Mouse (Mus musculus) stomach, embryonic 16.5 days (tissue): Measurements from ENCODE around the gene Lbhd2. TPM values are rescaled to one million over a fixed set of nuclear protein-coding genes. Genes with fewer than 3 reads are reported as not detected.

ENCODE experiments used
- ATAC-seq: fragments of 200-750 bp; cut with Nextera tagmentation; 2 replicates; pipeline ENCODE4 v1.8.0; 2017; ENCODE audit warnings: moderate number of reproducible peaks, moderate TSS enrichment; ENCODE audit not compliant: insufficient read depth, low FRiP score
- H3K27ac ChIP-seq: fragments of 300-500 bp; sonication (generic); 2 replicates; pipeline ENCODE4 v1.5.1; 2014; ENCODE audit warnings: low read length
- H3K27me3 ChIP-seq: fragments of 300-500 bp; sonication (generic); 2 replicates; pipeline ENCODE4 v1.6.1; 2014; ENCODE audit warnings: low read length, control low read depth, mixed read lengths; ENCODE audit not compliant: control insufficient read depth, insufficient read depth
- H3K36me3 ChIP-seq: fragments of 300-500 bp; sonication (generic); 2 replicates; pipeline ENCODE4 v1.6.1; 2014; ENCODE audit warnings: low read length; ENCODE audit not compliant: control insufficient read depth, insufficient read depth
- H3K4me1 ChIP-seq: fragments of 300-500 bp; sonication (generic); 2 replicates; pipeline ENCODE4 v1.6.1; 2014; ENCODE audit warnings: low read length, control low read depth, mixed read lengths; ENCODE audit not compliant: control insufficient read depth, insufficient read depth
- H3K4me2 ChIP-seq: fragments of 300-500 bp; sonication (generic); 2 replicates; pipeline ENCODE4 v1.6.1; 2014; ENCODE audit warnings: low read depth, low read length, mixed read lengths
- H3K4me3 ChIP-seq: fragments of 300-500 bp; sonication (generic); replicated peaks from 2 replicates; pipeline ENCODE4 v1.5.1; 2014; ENCODE audit warnings: mild to moderate bottlenecking, low read length
- H3K9ac ChIP-seq: fragments of 300-500 bp; sonication (generic); 2 replicates; pipeline ENCODE4 v1.6.1; 2014; ENCODE audit warnings: low read length
- H3K9me3 ChIP-seq: fragments of 300-500 bp; sonication (generic); replicated peaks from 2 replicates; pipeline ENCODE4 v1.6.1; 2016; ENCODE audit warnings: low read length, control low read depth; ENCODE audit not compliant: control insufficient read depth
- WGBS: fragments of 180-500 bp; shearing (Covaris S2); extraction: QIAGEN DNeasy Blood & Tissue Kit; methylation state at CpG from one replicate; pipeline ENCODE4 v1.1.7; 2014; 5-methylcytosine and 5-hydroxymethylcytosine counted together
- polyA plus RNA-seq: library from polyadenylated mRNA; unstranded; fragments of >200 nt; fragmentation: Nextera tagmentation; extraction: Ambion mirVana; gene quantifications from 2 replicates; pipeline ENCODE4 v1.2.1, GENCODE M21; 2015

Gene Lbhd2
- polyA plus RNA-seq, 1 experiment from 2014 or later, result 1.4 TPM

- no peak overlapping the region for H3K9ac ChIP-seq
- no peak overlapping the region for H3K4me2 ChIP-seq
- no peaks in the 10 kb centered on the region for H3K9me3 ChIP-seq
- peaks cover 41% of the 10 kb centered on the region for H3K4me1 ChIP-seq
- no peaks in the 10 kb centered on the region for H3K36me3 ChIP-seq
- H3K27me3 ChIP-seq, result peaks cover 21% of the 10 kb centered on the region
- peak overlapping the region; percentile 86 for H3K27ac ChIP-seq
- 70% methylated on average over 4 of the region's 5 CpGs for WGBS
- H3K4me3 ChIP-seq, result no peak overlapping the region
- no peak for ATAC-seq
Observed at GRCm38 (mm10) chr12:111432751-111433331, 26.2 kb downstream of the Lbhd2 start.

- Histone ChIP-seq H3K4me2 (no peak overlapping the region), H3K4me1 (peaks cover 27% of the 10 kb centered on the region), H3K4me3 (no peak overlapping the region), H3K27me3 (peaks cover 12% of the 10 kb centered on the region; the same call in 1 of the 2 replicates), H3K36me3 (no peaks in the 10 kb centered on the region), H3K27ac (peak overlapping the region; percentile 46; the same call in 1 of the 2 replicates), H3K9me3 (no peaks in the 10 kb centered on the region), H3K9ac (0 out of 2 replicates have a peak overlapping the region, but pooled peaks have one; percentile 39)
- WGBS, result 33% methylated on average over 6 of the region's 7 CpGs
- ATAC-seq, result no peak
Observed at GRCm38 (mm10) chr12:111434164-111434744, 27.6 kb downstream of the Lbhd2 start.

GRCm38 (mm10) chr12:111434745-111435327 lies 28.2 kb downstream of the Lbhd2 start:
- Histone ChIP-seq H3K4me3 (no peak overlapping the region), H3K27ac (no peak overlapping the region; the same call in 1 of the 2 replicates), H3K36me3 (no peaks in the 10 kb centered on the region), H3K4me2 (no peak overlapping the region), H3K4me1 (peaks cover 23% of the 10 kb centered on the region), H3K9ac (0 out of 2 replicates have a peak overlapping the region, but pooled peaks have one; percentile 39), H3K27me3 (peaks cover 9% of the 10 kb centered on the region; the same call in 1 of the 2 replicates), H3K9me3 (no peaks in the 10 kb centered on the region)
- ATAC-seq, result 0 out of 2 replicates have a peak, but pooled peaks have one; percentile 27
- 16% methylated on average over 8 of the region's 8 CpGs for WGBS

- WGBS, result 85% methylated on average over 3 of the region's 3 CpGs
- Histone ChIP-seq H3K4me3 (no peak overlapping the region), H3K9ac (no peak overlapping the region), H3K4me1 (peaks cover 13% of the 10 kb centered on the region), H3K4me2 (no peak overlapping the region), H3K9me3 (0 out of 2 replicates have a peak, but pooled peaks cover 3% of the 10 kb centered on the region), H3K36me3 (no peaks in the 10 kb centered on the region), H3K27me3 (peaks cover 3% of the 10 kb centered on the region; the same call in 1 of the 2 replicates), H3K27ac (0 out of 2 replicates have a peak overlapping the region, but pooled peaks have one; percentile 38)
- no peak for ATAC-seq
Observed at GRCm38 (mm10) chr12:111436170-111436569, 29.6 kb downstream of the Lbhd2 start.

GRCm38 (mm10) chr12:111436640-111437039 lies 30.0 kb downstream of the Lbhd2 start:
- no peak for ATAC-seq
- WGBS, result 60% methylated on average over 8 of the region's 8 CpGs
- 0 out of 2 replicates have a peak, but pooled peaks cover 3% of the 10 kb centered on the region for H3K9me3 ChIP-seq
- no peak overlapping the region for H3K4me3 ChIP-seq
- H3K4me2 ChIP-seq, result no peak overlapping the region
- H3K27me3 ChIP-seq, result peaks cover 7% of the 10 kb centered on the region
- H3K4me1 ChIP-seq, result peaks cover 13% of the 10 kb centered on the region
- no peak overlapping the region for H3K9ac ChIP-seq
- H3K36me3 ChIP-seq, result no peaks in the 10 kb centered on the region
- H3K27ac ChIP-seq, result peak overlapping the region; percentile 38; the same call in 1 of the 2 replicates

- H3K27ac ChIP-seq, result no peak overlapping the region; the same call in 1 of the 2 replicates
Observed at GRCm38 (mm10) chr12:111437222-111437900, 30.8 kb downstream of the Lbhd2 start.

GRCm38 (mm10) chr12:111438850-111439249 lies 32.2 kb downstream of the Lbhd2 start:
- peaks cover 25% of the 10 kb centered on the region for H3K4me1 ChIP-seq
- H3K9ac ChIP-seq, result no peak overlapping the region
- 0 out of 2 replicates have a peak, but pooled peaks cover 3% of the 10 kb centered on the region for H3K9me3 ChIP-seq
- H3K4me2 ChIP-seq, result no peak overlapping the region
- H3K36me3 ChIP-seq, result no peaks in the 10 kb centered on the region
- no peak overlapping the region for H3K4me3 ChIP-seq
- no peak overlapping the region for H3K27ac ChIP-seq
- no peak for ATAC-seq
- peaks cover 26% of the 10 kb centered on the region for H3K27me3 ChIP-seq
- WGBS, result 74% methylated on average over 6 of the region's 6 CpGs

More at GRCm38 (mm10) chr12:111437222-111437900, 30.8 kb downstream of the Lbhd2 start:
- Histone ChIP-seq H3K9me3 (0 out of 2 replicates have a peak, but pooled peaks cover 3% of the 10 kb centered on the region), H3K9ac (no peak overlapping the region), H3K27me3 (peaks cover 13% of the 10 kb centered on the region), H3K4me1 (peaks cover 17% of the 10 kb centered on the region), H3K4me3 (no peak overlapping the region), H3K36me3 (no peaks in the 10 kb centered on the region), H3K4me2 (no peak overlapping the region)
- 61% methylated on average over 5 of the region's 5 CpGs for WGBS
- ATAC-seq, result no peak

- no peak for ATAC-seq
- Histone ChIP-seq H3K9me3 (0 out of 2 replicates have a peak, but pooled peaks cover 3% of the 10 kb centered on the region), H3K36me3 (no peaks in the 10 kb centered on the region), H3K4me1 (peaks cover 26% of the 10 kb centered on the region), H3K27me3 (peaks cover 46% of the 10 kb centered on the region), H3K4me3 (no peak overlapping the region), H3K9ac (no peak overlapping the region), H3K4me2 (no peak overlapping the region), H3K27ac (no peak overlapping the region)
- WGBS, result 79% methylated on average over 9 of the region's 9 CpGs
Observed at GRCm38 (mm10) chr12:111440701-111441373, 34.2 kb downstream of the Lbhd2 start.
